Mouse (Mus musculus) yolk sac, embryonic 10.5 days (tissue): Measurements from ENCODE around the gene Gzma.

ENCODE experiments used
- DNase-seq: peaks from one replicate; pipeline ENCODE4 v3.0.0-alpha.2; 2017; ENCODE audit warnings: low spot score

The Gzma gene

DNA sequence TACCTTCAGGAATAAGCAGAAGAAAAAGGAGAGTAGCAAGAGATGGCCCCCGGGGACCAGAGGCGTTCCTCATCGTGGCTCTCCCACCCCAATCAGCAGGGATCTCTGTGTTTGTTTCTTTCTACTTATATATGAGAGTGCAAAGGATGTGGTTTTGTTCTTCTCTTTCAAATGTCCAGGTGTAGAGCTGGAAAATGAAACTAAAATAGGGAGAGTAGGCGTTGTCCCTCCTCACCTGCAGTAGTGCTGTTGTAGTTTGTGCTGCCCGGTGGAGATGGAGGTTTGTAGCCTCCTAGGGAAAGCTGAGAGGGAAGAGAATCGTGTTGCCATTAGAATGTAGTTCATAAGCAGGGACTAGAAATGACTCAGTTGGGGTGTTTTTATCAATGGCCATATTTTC, at the start of gene Gzma:
Gzma (minus strand) TSS at position 103 of the 400 bp plus-strand sequence.
- DNase-seq, result no peak

DNA sequence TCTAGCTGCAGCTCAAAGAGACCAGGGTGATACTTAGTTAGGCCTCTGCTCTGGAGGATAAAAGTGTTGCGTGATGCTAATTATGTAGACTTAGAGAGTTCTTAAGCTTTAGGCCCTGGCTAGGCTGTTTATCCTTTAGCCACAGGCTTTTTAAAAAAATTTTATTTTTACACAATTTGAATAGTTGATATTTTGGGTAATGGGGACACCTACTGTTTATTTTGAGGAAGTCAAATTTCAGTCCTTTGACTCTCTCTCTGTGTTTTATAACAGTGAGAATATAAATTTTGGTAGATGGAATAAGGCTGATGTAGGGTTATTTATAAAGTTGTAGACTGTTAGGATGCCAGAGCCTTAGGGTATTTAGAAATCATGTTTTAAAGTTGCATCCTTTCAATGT, 38.8 kb upstream of the Gzma start:
- no peak for DNase-seq

DNA sequence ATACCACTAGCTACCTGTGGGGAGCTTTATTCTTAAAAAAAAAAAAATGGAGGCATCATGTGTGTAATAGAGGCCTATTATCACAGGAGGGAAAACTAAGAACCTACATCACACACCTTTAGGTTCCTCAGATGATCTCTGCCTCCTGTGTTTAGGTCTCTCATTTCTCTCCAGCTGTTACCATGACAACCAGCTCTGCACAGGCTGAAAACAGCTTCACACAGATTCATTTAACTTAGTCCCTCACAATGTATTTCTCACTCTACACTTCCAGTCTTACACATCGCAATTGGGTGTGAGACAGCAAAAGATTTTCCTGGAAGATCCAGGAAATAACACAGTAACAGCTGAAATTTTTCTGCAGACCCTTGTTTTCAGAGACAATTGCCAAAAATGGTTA, 29.2 kb upstream of the Gzma start:
- no peak for DNase-seq

DNA sequence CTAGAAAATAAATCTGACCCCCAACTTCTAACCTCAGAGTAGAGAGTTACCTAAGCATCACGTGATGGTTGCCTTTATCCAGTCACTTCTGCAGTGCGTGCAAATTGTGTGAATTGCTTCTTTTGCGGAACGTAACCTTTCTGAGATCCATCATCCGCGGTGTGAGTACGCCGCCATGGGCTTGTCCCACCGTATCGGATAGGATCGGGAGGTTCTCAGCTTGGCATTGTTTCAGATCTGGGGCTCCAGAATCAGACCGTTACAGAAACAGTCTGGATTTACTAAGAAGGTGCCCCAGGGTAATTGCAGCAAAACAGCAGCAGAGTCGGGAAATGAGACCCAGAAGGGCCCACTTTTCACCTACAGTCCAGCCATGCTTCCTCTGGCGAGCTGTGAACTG, 20.5 kb upstream of the Gzma start:
- no peak for DNase-seq

DNA sequence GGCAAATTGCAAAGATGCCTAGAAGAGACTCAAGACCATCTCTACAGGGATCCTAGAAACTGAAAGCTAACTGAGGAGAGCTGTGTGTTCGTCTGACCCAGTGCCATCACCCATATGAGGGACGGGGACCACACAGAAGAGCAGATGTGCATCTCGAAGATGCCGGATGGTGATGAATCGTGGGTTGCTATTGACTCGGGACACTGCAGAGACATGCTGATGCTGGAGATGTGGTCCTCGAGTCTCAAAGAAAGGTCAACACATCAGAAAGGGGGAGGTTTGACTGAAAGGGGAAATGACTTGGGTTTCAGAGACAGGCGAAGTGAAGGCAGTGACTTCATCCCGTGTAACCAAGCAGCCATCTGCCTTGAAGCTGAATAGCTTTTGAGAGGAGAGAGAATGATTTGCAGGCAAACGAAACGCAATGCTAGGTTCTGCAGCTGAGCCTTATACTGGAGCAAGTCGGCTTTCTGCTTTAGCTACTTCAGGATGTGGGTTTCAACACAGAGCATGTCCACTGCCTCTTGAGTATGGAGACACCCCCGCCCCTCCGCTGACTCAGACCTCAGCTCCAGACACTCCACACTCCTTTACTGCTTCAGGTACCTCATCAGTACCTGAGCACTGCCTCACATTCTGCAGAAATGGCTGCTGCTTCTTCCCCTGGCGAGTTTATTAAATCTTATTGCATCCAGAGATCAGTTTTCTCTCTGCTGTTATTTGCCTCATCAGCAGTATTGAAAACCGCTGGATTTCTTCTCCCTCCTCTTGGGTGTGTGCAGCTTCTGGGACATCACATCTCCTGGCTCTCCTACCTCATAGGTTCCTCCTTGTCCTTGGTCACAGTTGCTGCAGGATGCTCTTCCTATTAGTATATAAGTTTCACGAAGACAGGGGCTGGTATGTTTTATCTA, 19.8 kb upstream of the Gzma start:
- no peak for DNase-seq

DNA sequence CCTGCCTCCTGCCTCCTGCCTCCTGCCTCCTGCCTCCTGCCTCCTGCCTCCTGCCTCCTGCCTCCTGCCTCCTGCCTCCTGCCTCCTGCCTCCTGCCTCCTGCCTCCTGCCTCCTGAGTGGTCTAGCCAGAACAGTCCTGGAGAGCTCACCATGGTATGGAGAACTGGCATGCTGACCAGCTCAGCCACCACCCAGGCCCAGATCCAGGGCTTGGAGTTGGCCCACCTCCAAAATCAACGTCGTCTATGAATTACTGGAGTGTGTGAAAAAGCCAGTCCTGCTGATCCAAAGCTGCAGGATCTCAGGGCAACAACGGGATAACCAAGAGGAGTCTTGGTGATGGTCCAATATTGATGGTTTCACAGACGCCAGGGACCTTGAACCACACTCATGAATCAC, 18.2 kb upstream of the Gzma start:
- no peak for DNase-seq

DNA sequence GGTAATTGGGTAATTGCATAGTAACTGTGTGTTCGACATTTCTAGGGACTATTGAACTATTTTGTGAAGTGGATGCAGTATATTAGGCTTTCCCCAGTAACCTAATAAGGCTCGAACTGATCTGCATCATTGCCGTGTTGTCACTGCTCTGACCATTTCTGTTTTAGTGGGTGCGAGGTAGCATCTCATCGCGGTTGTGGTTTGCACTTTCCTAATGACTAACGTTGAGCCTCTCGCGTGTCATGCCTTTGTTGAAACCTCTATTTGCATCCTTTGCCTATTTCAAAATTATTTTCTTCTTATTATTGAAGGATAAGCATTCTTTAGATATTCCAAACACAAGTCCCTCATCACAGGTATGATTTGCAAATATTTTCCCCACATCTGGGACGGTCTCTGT, 4.0 kb upstream of the Gzma start:
- DNase-seq, result no peak

DNA sequence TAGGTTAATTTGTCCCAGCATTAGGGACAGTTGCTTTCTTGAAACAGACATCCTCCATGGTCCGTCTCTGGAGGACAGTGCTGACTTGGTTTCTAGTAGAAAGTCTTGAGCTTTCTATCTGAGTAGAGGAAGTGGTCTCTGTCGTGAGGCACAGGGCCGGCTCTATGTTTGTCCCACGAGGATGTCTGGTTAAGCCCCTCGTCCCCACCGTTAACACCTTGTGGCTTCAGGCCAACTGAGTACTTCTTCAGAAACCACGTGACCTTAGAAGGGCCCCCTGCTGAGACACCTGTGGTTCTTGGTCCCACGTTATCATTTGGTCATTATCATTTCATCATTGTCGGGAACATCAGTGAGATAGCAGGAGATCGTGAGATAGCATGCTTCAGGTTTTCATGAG, 1.0 kb upstream of the Gzma start:
- no peak for DNase-seq

DNA sequence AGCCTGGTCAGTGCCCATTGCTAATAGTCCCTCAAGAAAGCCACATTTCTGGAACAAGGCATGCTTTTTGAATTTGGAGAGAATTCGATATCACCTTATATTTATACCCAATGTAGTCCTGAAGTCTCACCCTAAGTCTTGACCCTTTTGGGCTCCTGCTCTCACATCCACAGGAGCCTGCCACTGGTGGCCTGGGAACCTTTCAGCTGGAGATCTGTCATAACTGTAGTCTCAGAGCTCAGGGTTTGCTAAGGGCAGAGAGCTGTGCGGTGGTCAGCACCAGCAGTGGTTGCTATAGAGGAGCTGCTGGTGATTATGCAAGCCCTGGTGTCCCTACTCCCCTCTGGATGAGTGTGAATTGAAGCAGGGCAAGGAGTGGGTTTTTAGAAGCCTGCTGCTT, 2.4 kb downstream of the Gzma start:
- DNase-seq, result no peak

DNA sequence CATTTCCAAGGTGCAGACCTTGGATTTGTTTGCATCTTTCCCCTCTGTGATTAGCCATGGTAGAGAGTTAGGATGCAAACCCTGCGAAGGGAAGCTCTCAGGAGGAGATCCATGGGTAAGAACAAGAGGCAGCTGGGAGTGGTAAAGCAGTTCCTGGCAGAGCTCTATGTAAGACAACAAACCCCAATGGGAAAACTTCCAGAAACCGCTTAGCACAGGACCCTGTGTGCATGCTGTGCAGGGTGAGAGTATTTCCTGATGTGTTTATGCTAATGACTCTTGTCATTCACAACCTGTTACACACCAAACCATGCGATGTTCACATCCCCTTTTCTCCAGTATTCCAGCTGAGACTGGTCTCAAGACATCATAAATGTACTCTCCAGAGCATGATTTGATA, 3.8 kb downstream of the Gzma start:
- DNase-seq, result no peak

DNA sequence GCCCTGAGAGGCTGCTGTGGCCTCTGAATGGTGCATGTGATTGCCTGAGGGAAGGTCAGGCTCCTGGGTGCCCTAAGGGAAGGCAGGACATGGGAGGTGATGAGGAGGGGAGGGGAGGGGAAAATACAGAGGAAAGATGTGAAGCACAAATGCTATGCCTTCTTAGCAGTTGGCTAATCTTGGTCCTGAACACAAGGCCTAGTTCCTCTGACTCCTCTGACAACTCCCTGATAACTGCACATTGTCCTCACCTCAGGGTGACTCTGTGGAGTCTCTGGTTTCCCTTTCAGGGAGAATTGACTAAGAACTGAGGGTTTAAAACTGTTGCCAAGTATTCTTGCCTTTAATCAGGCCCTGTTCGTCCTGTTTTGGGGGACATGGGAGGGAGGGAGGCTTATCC, 6.2 kb downstream of the Gzma start:
- DNase-seq, result no peak

DNA sequence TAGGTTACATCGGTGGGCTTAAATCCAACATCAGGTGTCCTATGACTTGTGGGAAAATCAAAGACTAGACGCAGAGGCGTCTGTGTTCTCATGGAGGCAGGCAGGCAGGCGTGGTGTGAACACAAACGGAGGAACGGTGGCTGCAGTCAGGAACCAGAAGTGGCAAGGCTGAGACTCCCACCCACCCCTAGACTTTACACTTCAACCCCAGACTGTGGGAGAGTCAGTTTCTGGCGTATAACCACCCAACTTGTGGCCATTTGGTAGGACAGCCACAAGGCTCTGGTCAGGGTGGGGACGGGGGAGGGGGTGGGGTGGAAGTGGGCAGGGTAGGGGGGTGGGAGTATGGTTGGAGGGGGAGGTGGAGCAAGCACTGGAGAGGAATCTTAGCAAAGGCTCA, 10.3 kb downstream of the Gzma start:
- DNase-seq, result no peak

DNA sequence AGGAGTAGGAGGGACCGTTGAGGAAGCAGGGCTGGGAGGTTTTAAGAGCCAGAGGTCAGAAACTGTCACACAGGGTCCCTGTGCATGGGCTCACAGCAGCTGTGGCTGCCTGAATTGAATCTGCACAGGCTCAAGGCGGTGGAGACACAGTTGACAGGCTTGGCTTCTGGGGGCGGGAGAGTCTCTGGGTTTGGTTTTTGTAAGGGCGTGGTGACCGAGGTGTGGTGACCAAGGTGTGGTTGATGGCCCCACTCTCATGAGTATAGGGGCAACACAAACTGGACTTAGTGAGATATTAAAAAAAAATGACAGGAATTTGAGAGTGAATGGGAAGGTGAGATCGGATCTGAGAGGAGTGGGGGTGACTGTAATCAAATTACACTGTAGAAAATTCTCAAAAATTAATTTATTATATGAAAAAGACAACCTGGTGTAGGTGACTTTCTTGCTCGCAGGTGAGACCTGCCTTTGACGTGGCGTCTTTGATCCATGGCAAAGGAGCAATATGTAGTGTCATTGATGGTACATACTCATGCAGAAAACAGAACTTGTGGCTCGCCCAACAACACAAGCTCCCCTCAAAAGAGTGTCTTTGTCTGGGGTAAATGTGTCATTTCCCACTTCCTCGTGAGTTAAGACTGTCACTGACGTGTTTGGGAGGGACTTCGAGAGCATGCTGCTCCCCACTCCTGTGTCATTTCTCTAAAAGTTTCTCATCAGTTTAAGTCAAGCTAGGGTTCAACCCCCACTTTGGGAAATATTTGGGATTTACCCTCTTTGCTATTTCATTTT, 13.4 kb downstream of the Gzma start:
- DNase-seq, result no peak

DNA sequence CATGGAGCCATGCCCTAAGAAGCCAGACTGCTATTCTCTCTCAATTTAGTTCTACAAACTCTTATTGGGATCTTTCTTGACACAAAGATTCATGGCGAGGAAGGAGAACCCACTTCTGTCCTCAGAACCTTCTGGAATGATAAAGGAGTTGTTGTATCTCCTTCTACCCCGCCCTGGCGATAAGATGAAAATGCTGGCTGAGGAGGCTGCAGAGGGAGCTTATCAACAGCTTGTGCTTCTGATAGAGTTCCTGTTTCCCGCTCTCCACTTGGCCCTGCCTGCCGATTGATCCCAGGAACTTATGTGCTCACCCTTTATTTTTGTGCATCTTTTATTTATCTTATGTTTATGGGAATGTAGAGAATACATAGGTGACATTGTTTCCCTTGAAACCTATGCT, 16.0 kb downstream of the Gzma start:
- no peak for DNase-seq

DNA sequence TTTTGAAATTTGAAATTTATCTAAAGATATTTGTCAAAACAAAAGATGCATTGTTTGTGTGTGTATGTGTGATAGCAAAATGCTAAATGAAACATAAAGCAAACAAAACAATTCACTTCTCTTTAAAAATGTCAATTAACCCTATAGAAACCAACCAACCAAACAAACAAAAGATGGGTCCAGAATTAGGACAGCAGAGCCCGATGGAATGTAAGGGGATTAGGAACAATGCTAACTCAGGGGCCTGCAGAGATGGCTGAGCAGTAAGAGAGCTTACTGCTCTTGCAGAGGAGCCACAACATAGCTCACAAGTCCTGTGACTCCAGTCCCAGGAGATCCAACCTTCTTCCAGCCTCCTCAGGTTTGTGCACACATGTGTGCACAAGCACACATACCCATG, 18.7 kb downstream of the Gzma start:
- no peak for DNase-seq

DNA sequence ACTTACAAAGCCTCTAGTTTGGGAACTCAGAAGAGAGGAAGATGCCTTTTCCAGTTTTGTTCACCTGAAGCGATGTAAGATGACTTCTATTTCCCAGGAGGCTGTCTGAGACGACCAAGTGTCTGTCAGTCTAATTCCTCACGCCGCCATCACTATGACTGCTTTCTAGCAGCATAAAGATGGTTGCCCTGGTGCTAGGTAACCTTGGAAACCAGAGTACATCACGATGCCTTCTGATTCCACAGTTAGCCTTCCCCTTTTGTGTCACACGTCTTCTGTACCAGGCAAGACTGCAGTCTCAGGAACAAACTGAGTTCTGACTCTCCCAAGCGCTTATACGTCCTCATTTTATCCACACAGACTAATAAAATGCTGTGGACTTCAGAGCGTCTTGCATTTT, 21.8 kb downstream of the Gzma start:
- no peak for DNase-seq

DNA sequence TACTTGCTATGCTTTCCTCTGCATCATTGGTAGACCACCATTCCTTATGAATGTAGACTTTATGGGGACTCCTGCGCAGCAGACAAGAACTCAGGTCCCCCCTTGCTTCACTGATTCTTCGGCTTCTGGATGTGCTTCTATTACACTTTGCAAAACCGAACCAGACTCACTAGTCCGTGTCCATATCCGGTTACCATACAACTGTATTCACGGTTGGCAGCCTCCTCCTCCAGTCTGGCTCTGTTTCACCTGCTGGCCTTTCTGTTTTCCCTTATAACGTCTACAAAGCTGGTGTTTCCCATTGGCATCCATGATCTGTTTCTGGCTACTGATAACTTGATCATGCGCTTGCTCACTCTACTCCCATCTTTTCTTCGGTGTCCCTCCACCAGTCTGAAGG, 36.2 kb downstream of the Gzma start:
- no peak for DNase-seq

DNA sequence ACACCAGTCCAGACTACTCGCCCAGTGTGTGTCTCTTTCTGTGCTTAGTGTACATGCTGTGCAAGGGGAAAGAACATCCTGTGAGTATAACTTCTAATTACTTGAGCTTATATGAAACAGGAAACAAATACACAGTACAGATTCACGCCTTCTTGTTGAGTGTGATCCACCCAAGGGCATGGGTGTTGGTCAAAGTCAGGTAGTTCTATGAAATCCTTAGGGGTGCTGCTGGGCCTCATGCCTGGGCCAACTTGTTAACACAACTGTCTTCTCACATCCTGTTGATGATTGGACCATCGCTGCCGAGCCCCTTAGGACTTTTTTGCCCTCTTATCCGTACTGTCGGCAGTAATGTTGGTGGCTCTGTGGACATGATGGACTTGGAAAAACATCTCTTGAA, 39.0 kb downstream of the Gzma start:
- DNase-seq, result no peak

DNA sequence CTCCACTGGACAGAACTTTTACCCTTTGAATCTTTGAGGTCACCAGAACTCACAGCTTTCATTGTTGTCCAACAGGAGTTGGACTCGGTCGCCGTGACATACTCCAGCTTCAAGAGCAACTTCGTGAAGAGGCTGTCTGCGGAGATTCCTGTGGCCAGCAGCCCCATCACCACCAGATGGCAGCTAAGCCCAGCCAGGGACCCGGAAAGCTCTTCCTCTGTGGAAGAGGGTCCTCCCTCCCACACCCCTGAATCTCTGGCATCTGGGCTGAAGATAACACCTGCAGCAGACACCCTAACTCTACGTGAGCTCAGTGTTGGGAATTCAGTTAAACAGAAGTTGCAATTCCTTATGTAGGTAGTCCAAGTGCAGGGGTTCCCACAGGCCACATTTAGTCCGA, 45.0 kb downstream of the Gzma start:
- DNase-seq, result no peak

DNA sequence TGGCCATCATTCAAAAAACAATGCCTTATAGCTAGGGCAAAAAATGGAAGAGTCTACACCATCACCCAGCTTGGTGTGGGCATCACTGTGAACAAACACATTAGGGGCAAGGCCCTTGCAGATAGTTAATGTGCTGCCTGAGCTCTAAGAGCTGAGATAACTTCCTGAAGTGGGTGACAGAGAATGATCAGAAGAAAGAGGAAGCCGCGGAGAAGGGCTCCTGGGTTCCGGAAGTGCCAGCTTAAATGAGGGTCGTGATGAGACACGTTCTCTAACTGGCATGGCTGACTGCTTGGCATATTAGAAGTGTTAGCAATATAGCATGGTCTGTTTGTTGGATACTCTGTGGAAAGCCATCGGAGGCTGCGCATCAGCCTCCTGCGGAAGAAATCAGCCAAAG, 46.6 kb downstream of the Gzma start:
- no peak for DNase-seq

DNA sequence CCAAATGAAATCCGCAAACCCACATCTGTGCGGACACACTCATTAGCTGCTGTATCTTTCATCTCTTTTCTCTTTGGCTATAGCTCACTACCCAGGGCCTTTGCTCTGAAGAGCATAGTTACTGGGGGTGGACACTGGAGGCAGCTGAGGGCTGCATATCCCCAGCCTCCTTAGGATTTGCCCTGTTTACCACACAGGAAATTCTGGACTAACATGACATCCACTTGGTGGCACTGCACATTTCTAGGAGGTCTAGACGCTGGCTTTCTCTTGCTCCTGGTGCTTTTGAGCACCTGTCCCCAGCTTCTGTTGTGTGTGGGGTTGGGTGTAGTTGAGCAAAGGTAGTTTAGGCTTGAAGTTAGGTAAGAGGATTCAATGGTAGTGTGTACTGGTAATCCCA, 53.1 kb downstream of the Gzma start:
- no peak for DNase-seq

DNA sequence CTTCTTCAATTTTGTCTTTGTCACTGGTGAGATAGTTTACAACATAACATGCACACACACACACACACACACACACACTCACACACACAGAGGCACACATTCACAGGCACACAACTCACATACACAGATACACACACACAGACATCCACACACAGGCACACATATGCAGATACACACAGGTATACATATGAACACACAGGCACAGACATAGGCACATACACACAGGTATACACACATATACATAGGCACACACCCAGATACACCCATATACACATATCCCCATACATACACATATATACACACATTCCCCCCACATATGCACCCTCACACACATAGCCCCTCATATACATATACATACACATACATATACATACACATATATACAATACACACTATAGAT, 53.8 kb downstream of the Gzma start:
- no peak for DNase-seq

DNA sequence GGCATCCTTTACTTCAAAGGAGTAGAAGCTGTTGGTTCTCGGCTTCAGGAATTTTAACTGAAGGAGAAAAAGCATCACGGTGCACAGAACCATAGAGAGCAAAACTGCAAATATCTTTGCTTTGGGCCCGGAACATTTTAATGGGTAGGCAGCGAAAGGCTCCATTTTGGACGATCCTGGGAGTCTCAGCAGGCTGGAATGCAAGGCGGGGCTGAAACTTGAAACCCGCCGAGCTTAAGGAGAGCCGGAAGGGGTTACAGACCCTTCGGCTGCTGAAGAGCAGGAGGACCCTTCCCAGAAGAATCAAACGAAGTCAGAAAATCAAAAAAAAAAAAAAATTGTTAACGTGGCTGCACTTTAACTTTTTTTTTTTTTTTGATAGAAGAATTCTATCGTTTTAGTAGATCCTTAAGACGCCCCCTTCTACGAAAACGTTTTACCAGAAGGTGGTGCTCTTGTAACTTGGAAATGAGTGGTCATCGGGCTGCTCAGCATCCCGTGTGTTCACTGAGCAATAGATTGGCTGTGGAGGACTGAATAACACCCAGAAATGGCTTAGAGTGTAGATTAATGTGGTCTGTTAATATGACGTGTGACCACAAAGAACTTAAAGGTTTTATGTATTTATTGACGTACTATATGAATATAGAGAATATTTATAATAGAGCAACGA, 54.4 kb downstream of the Gzma start, which contains the start of gene Gpx8:
Gpx8 (minus strand) TSS at position 200 of the 673 bp plus-strand sequence.
- peak; percentile 45 for DNase-seq
